Mouse (Mus musculus): Measurements from ENCODE around the gene Ptbp3.

GRCm38 (mm10) chr4:59558096-59558720 lies 9.0 kb upstream of the Ptbp3 start:
- TF ChIP-seq EP300 (IDR thresholded peaks at IDR 0.05): no peak
- no peak for TF ChIP-seq CTCF (IDR thresholded peaks at IDR 0.05)
